Mouse (Mus musculus) mesoderm, embryonic 11.5 days (tissue): ENCODE measurements at regions not wholly inside any gene's neighbourhood (a gene's known extent, or its start where the extent isn't known, plus 50 kb on each side); places are given as distances from the start of the nearest gene placed in this dataset.
A peak's percentile ranks its signal among the peaks of the same experiment; 100 is the strongest.

ENCODE experiments used
- DNase-seq: peaks from one replicate; pipeline ENCODE4 v3.0.0-alpha.2; 2012; ENCODE audit warnings: low read depth, low spot score

- no peak for DNase-seq
These were observed 245.2 kb downstream of the Prdm2 start for GRCm38 (mm10) chr4:142967604-142968003.

- DNase-seq = peak; percentile 37
These were observed 255.9 kb downstream of the Prdm2 start for GRCm38 (mm10) chr4:142956832-142957429.

- DNase-seq = no peak
These were observed 256.4 kb downstream of the Prdm2 start for GRCm38 (mm10) chr4:142956376-142956775.

- peak; percentile 21 for DNase-seq
These were observed 259.1 kb downstream of the Prdm2 start for GRCm38 (mm10) chr4:142953724-142954123.

- no peak for DNase-seq
These were observed 259.9 kb downstream of the Prdm2 start for GRCm38 (mm10) chr4:142952879-142953278.

- DNase-seq = no peak
These were observed 265.1 kb downstream of the Prdm2 start for GRCm38 (mm10) chr4:142947673-142948072.

GRCm38 (mm10) chr4:142933627-142934026 is 279.2 kb downstream of the Prdm2 start:
- DNase-seq = no peak

GRCm38 (mm10) chr4:142929245-142929644 is 283.6 kb downstream of the Prdm2 start:
- no peak for DNase-seq

- no peak for DNase-seq
These were observed 285.3 kb downstream of the Prdm2 start for GRCm38 (mm10) chr4:142927328-142928108.

- DNase-seq = no peak
These were observed 287.7 kb downstream of the Prdm2 start for GRCm38 (mm10) chr4:142925111-142925510.

GRCm38 (mm10) chr4:142909355-142909947 is 303.3 kb downstream of the Prdm2 start:
- DNase-seq = peak; percentile 46

GRCm38 (mm10) chr4:142908782-142909181 is 304.0 kb downstream of the Prdm2 start:
- DNase-seq = no peak

GRCm38 (mm10) chr4:142903356-142904032 is 309.3 kb downstream of the Prdm2 start:
- DNase-seq = peak; percentile 15

- no peak for DNase-seq
These were observed 312.0 kb downstream of the Prdm2 start for GRCm38 (mm10) chr4:142900792-142901191.

- no peak for DNase-seq
These were observed 313.8 kb downstream of the Prdm2 start for GRCm38 (mm10) chr4:142898994-142899393.

GRCm38 (mm10) chr4:142890711-142891110 is 322.1 kb downstream of the Prdm2 start:
- no peak for DNase-seq

- DNase-seq = no peak
These were observed 323.9 kb downstream of the Prdm2 start for GRCm38 (mm10) chr4:142888891-142889290.

- peak; percentile 8 for DNase-seq
These were observed 324.9 kb downstream of the Prdm2 start for GRCm38 (mm10) chr4:142887876-142888275.

- peak; percentile 82 for DNase-seq
These were observed 332.5 kb downstream of the Prdm2 start for GRCm38 (mm10) chr4:142880323-142880759.

- no peak for DNase-seq
These were observed 336.6 kb downstream of the Prdm2 start for GRCm38 (mm10) chr4:142876151-142876550.

- DNase-seq = peak; percentile 52
These were observed 337.7 kb downstream of the Prdm2 start for GRCm38 (mm10) chr4:142875105-142875504.

GRCm38 (mm10) chr4:142866341-142866740 is 346.5 kb downstream of the Prdm2 start:
- DNase-seq = no peak
